Mouse (Mus musculus) midbrain, embryonic 14.5 days (tissue): Measurements from ENCODE around the gene Pdzd7. TPM values are rescaled to one million over a fixed set of nuclear protein-coding genes. Genes with fewer than 3 reads are reported as not detected.

Experiments used
- ATAC-seq: fragments of 200-750 bp; cut with Nextera tagmentation; 2 replicates; pipeline ENCODE4 v1.8.0; 2017; ENCODE audit warnings: moderate number of reproducible peaks, moderate library complexity; ENCODE audit not compliant: low FRiP score, low TSS enrichment
- DNase-seq: peaks from one replicate; pipeline ENCODE4 v3.0.0-alpha.2; 2015
- H3K27ac ChIP-seq: fragments of 300-500 bp; sonication (generic); replicated peaks from 2 replicates; pipeline ENCODE4 v1.5.1; 2014; ENCODE audit warnings: mild to moderate bottlenecking, low read depth, low read length, moderate library complexity
- H3K27me3 ChIP-seq: fragments of 300-500 bp; sonication (generic); 2 replicates; pipeline ENCODE4 v1.6.1; 2014; ENCODE audit warnings: low read length, control low read depth, mixed read lengths; ENCODE audit not compliant: control insufficient read depth, insufficient read depth
- H3K36me3 ChIP-seq: fragments of 300-500 bp; sonication (generic); 2 replicates; pipeline ENCODE4 v1.6.1; 2014; ENCODE audit warnings: low read length, control low read depth; ENCODE audit not compliant: control insufficient read depth, insufficient read depth
- H3K4me1 ChIP-seq: fragments of 300-500 bp; sonication (generic); 2 replicates; pipeline ENCODE4 v1.6.1; 2014; ENCODE audit warnings: mild to moderate bottlenecking, antibody characterized with exemption, low read length, control low read depth; ENCODE audit not compliant: control insufficient read depth, insufficient read depth
- H3K4me2 ChIP-seq: fragments of 300-500 bp; sonication (generic); 2 replicates; pipeline ENCODE4 v1.6.1; 2014; ENCODE audit warnings: mild to moderate bottlenecking, low read length, moderate library complexity
- H3K4me3 ChIP-seq: fragments of 300-500 bp; sonication (generic); replicated peaks from 2 replicates; pipeline ENCODE4 v1.5.1; 2014; ENCODE audit warnings: low read depth, low read length
- H3K9ac ChIP-seq: fragments of 300-500 bp; sonication (generic); replicated peaks from 2 replicates; pipeline ENCODE4 v1.6.1; 2014; ENCODE audit warnings: mild to moderate bottlenecking, low read length, moderate library complexity
- H3K9me3 ChIP-seq: fragments of 300-500 bp; sonication (generic); 2 replicates; pipeline ENCODE4 v1.6.1; 2016; ENCODE audit warnings: low read length, control low read depth, mixed read lengths; ENCODE audit not compliant: control insufficient read depth
- WGBS: fragments of 180-500 bp; shearing (Covaris S2); extraction: QIAGEN DNeasy Blood & Tissue Kit; methylation state at CpG from one replicate; pipeline ENCODE4 v1.1.7; 2014; 5-methylcytosine and 5-hydroxymethylcytosine counted together
- polyA plus RNA-seq: library from polyadenylated mRNA; unstranded; fragments of >200 nt; fragmentation: Nextera tagmentation; extraction: Ambion mirVana; gene quantifications from 2 replicates; pipeline ENCODE4 v1.2.1, GENCODE M21; 2014

Gene Pdzd7
- polyA plus RNA-seq, 1 experiment from 2014 or later = 2.8 TPM

DNA sequence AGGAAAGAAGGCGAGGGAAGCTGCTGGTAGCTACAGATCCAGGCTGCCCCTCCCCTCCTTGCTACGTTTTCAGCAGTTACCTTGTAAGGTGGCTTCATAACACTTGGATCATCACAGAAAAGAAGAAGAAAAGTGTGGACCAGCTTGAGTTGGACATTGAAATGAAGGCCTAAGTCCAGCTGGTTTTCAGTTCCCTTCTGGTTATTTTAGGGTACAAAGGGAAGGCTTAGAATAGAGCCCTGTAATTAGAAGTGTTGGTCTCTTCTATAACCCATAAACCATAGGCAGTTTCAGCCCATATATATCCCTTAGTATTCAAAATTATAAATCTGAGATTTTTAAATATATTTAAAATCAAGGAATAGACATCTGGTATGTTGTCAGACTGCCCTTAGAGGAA, 64.7 kb downstream of the Pdzd7 start:
- Histone ChIP-seq H3K4me3 (no peak overlapping the region), H3K9ac (no peak overlapping the region), H3K4me2 (no peak overlapping the region), H3K27me3 (no peaks in the 10 kb centered on the region), H3K36me3 (peaks cover 62% of the 10 kb centered on the region), H3K27ac (no peak overlapping the region), H3K9me3 (no peaks in the 10 kb centered on the region), H3K4me1 (no peaks in the 10 kb centered on the region)
- 87% methylated on average over 2 of the region's 2 CpGs for WGBS
- DNase-seq = no peak
- no peak for ATAC-seq

DNA sequence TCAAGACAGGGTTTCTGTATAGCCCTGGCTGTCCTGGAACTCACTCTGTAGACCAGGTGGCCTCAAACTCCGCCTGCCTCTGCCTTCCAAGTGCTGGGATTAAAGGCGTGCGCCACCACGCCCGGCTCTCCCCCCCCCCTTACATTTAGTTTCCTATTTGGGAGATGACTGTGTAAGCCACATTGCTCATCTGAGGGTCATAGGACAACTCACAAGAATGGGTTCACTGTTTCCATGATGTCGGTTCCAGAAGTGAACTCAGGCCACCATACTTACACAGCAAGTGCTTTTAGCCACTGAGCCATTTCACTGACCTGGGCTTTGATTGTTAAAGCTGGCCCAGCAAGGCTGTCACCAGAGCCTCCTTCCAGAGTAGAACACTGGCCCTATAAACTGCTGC, 68.4 kb downstream of the Pdzd7 start:
- H3K36me3 ChIP-seq = peaks cover 95% of the 10 kb centered on the region
- DNase-seq (no peak), ATAC-seq (no peak)
- no peak overlapping the region for H3K9ac ChIP-seq
- H3K4me1 ChIP-seq = no peaks in the 10 kb centered on the region
- no peak overlapping the region for H3K4me3 ChIP-seq
- no peaks in the 10 kb centered on the region for H3K27me3 ChIP-seq
- no peaks in the 10 kb centered on the region for H3K9me3 ChIP-seq
- H3K27ac ChIP-seq = no peak overlapping the region
- H3K4me2 ChIP-seq = no peak overlapping the region
- 91% methylated on average over 6 of the region's 6 CpGs for WGBS

Other genes starting within 250 kb of the Pdzd7 start
- 31.0 and 37.4 TPM in 2 replicates for gene Slf2, start 114.6 kb downstream of the Pdzd7 start, polyA plus RNA-seq
- 17.6 and 18.6 TPM in 2 replicates for gene Sema4g, start 56.6 kb downstream of the Pdzd7 start, polyA plus RNA-seq
- 9.7 and 10.3 TPM in 2 replicates for gene Twnk, start 40.1 kb downstream of the Pdzd7 start, polyA plus RNA-seq
- 77.8 and 92.4 TPM in 2 replicates for gene Mrpl43, start 39.3 kb downstream of the Pdzd7 start, polyA plus RNA-seq
- 16.1 and 21.5 TPM in 2 replicates for gene Lzts2, start 31.3 kb downstream of the Pdzd7 start, polyA plus RNA-seq
- 71.1 and 72.7 TPM in 2 replicates for gene Sfxn3, start 1.8 kb upstream of the Pdzd7 start, polyA plus RNA-seq
- 0.72 and 1.4 TPM in 2 replicates for gene Kazald1, start 29.5 kb upstream of the Pdzd7 start, polyA plus RNA-seq
- gene Tlx1, start 105.0 kb upstream of the Pdzd7 start, polyA plus RNA-seq = not detected in 2 replicates
- 0.49 and 0.65 TPM in 2 replicates for gene Lbx1, start 190.1 kb upstream of the Pdzd7 start, polyA plus RNA-seq